Mouse (Mus musculus): ENCODE measurements around the gene Prss56. TPM values are rescaled to one million over a fixed set of nuclear protein-coding genes. Genes with fewer than 3 reads are reported as not detected.

Prss56 gene
- polyA plus RNA-seq, 1 experiment = not detected

- peaks cover 13% of the 10 kb centered on the region for H3K4me1 ChIP-seq (ENCODE audit: control insufficient read depth, insufficient read depth, low read length)
- H3K4me3 ChIP-seq (ENCODE audit: insufficient read depth, low read length) = no peak overlapping the region
- TF ChIP-seq CTCF (IDR thresholded peaks at IDR 0.05; ENCODE audit: borderline replicate concordance, insufficient read depth, low read length) = no peak
- TF ChIP-seq POLR2A (IDR thresholded peaks at IDR 0.05; ENCODE audit: low read depth, low read length) = no peak
- H3K27ac ChIP-seq (ENCODE audit: insufficient read depth, low read length) = no peak overlapping the region
Measured at GRCm38 (mm10) chr1:87183998-87184750, 1.1 kb downstream of the Prss56 start.

GRCm38 (mm10) chr1:87184751-87185139, 1.6 kb downstream of the Prss56 start:
- Histone ChIP-seq H3K4me1 (ENCODE audit: control insufficient read depth, insufficient read depth, low read length) (peaks cover 13% of the 10 kb centered on the region), H3K4me3 (ENCODE audit: insufficient read depth, low read length) (no peak overlapping the region), H3K27ac (ENCODE audit: insufficient read depth, low read length) (no peak overlapping the region)
- TF ChIP-seq CTCF (IDR thresholded peaks at IDR 0.05; ENCODE audit: borderline replicate concordance, insufficient read depth, low read length) (peak; percentile 76), POLR2A (IDR thresholded peaks at IDR 0.05; ENCODE audit: low read depth, low read length) (no peak)

GRCm38 (mm10) chr1:87185526-87185925, 2.4 kb downstream of the Prss56 start:
- Histone ChIP-seq H3K27ac (ENCODE audit: insufficient read depth, low read length) (no peak overlapping the region), H3K4me1 (ENCODE audit: control insufficient read depth, insufficient read depth, low read length) (peaks cover 8% of the 10 kb centered on the region), H3K4me3 (ENCODE audit: insufficient read depth, low read length) (no peak overlapping the region)
- TF ChIP-seq CTCF (IDR thresholded peaks at IDR 0.05; ENCODE audit: borderline replicate concordance, insufficient read depth, low read length) (no peak), POLR2A (IDR thresholded peaks at IDR 0.05; ENCODE audit: low read depth, low read length) (no peak)

GRCm38 (mm10) chr1:87186261-87187036, 3.3 kb downstream of the Prss56 start:
- H3K4me3 ChIP-seq (ENCODE audit: insufficient read depth, low read length) = peak overlapping the region; percentile 56
- H3K27ac ChIP-seq (ENCODE audit: insufficient read depth, low read length) = no peak overlapping the region
- TF ChIP-seq POLR2A (IDR thresholded peaks at IDR 0.05; ENCODE audit: low read depth, low read length) (no peak), CTCF (IDR thresholded peaks at IDR 0.05; ENCODE audit: borderline replicate concordance, insufficient read depth, low read length) (no peak)
- peaks cover 1% of the 10 kb centered on the region for H3K4me1 ChIP-seq (ENCODE audit: control insufficient read depth, insufficient read depth, low read length)

GRCm38 (mm10) chr1:87187037-87187355, 3.9 kb downstream of the Prss56 start:
- peak overlapping the region; percentile 56 for H3K4me3 ChIP-seq (ENCODE audit: insufficient read depth, low read length)
- H3K27ac ChIP-seq (ENCODE audit: insufficient read depth, low read length) = no peak overlapping the region
- TF ChIP-seq POLR2A (IDR thresholded peaks at IDR 0.05; ENCODE audit: low read depth, low read length) (no peak), CTCF (IDR thresholded peaks at IDR 0.05; ENCODE audit: borderline replicate concordance, insufficient read depth, low read length) (peak; percentile 67)
- no peaks in the 10 kb centered on the region for H3K4me1 ChIP-seq (ENCODE audit: control insufficient read depth, insufficient read depth, low read length)

- Histone ChIP-seq H3K4me3 (ENCODE audit: insufficient read depth, low read length) (no peak within 1 kb of the TSS), H3K4me1 (ENCODE audit: control insufficient read depth, insufficient read depth, low read length) (no peaks in the 10 kb centered on the region), H3K27ac (ENCODE audit: insufficient read depth, low read length) (no peak within 1 kb of the TSS)
- no peak for TF ChIP-seq POLR2A (IDR thresholded peaks at IDR 0.05; ENCODE audit: low read depth, low read length)
- no peak for TF ChIP-seq CTCF (IDR thresholded peaks at IDR 0.05; ENCODE audit: borderline replicate concordance, insufficient read depth, low read length)
Measured at GRCm38 (mm10) chr1:87190429-87190828, 7.3 kb downstream of the Prss56 start, which contains the start of gene Chrnd. Gene Chrnd (plus strand): TSS chr1:87190607.

- TF ChIP-seq CTCF (IDR thresholded peaks at IDR 0.05; ENCODE audit: borderline replicate concordance, insufficient read depth, low read length) = no peak
- TF ChIP-seq POLR2A (IDR thresholded peaks at IDR 0.05; ENCODE audit: low read depth, low read length) = no peak
- Histone ChIP-seq H3K4me3 (ENCODE audit: insufficient read depth, low read length) (no peak overlapping the region), H3K4me1 (ENCODE audit: control insufficient read depth, insufficient read depth, low read length) (no peaks in the 10 kb centered on the region), H3K27ac (ENCODE audit: insufficient read depth, low read length) (no peak overlapping the region)
Measured at GRCm38 (mm10) chr1:87197296-87197695, 14.2 kb downstream of the Prss56 start.

- no peaks in the 10 kb centered on the region for H3K4me1 ChIP-seq (ENCODE audit: control insufficient read depth, insufficient read depth, low read length)
- TF ChIP-seq CTCF (IDR thresholded peaks at IDR 0.05; ENCODE audit: borderline replicate concordance, insufficient read depth, low read length) = no peak
- no peak for TF ChIP-seq POLR2A (IDR thresholded peaks at IDR 0.05; ENCODE audit: low read depth, low read length)
Measured at GRCm38 (mm10) chr1:87198119-87199065, 15.3 kb downstream of the Prss56 start.

GRCm38 (mm10) chr1:87200811-87201210, 17.7 kb downstream of the Prss56 start:
- H3K4me3 ChIP-seq (ENCODE audit: insufficient read depth, low read length) = no peak overlapping the region
- H3K27ac ChIP-seq (ENCODE audit: insufficient read depth, low read length) = no peak overlapping the region
- H3K4me1 ChIP-seq (ENCODE audit: control insufficient read depth, insufficient read depth, low read length) = no peaks in the 10 kb centered on the region
- TF ChIP-seq CTCF (IDR thresholded peaks at IDR 0.05; ENCODE audit: borderline replicate concordance, insufficient read depth, low read length) (no peak), POLR2A (IDR thresholded peaks at IDR 0.05; ENCODE audit: low read depth, low read length) (no peak)

More at GRCm38 (mm10) chr1:87198119-87199065, 15.3 kb downstream of the Prss56 start:
- H3K4me3 ChIP-seq (ENCODE audit: insufficient read depth, low read length) = no peak overlapping the region
- no peak overlapping the region for H3K27ac ChIP-seq (ENCODE audit: insufficient read depth, low read length)

All from embryonic fibroblast, embryonic 13.5 days (primary cell).